Mouse (Mus musculus): Measurements from ENCODE around the gene Immt. TPM values are rescaled to one million over a fixed set of nuclear protein-coding genes. Genes with fewer than 3 reads are reported as not detected.

Immt gene
- polyA plus RNA-seq, 1 experiment, result 20.9 TPM

DNA sequence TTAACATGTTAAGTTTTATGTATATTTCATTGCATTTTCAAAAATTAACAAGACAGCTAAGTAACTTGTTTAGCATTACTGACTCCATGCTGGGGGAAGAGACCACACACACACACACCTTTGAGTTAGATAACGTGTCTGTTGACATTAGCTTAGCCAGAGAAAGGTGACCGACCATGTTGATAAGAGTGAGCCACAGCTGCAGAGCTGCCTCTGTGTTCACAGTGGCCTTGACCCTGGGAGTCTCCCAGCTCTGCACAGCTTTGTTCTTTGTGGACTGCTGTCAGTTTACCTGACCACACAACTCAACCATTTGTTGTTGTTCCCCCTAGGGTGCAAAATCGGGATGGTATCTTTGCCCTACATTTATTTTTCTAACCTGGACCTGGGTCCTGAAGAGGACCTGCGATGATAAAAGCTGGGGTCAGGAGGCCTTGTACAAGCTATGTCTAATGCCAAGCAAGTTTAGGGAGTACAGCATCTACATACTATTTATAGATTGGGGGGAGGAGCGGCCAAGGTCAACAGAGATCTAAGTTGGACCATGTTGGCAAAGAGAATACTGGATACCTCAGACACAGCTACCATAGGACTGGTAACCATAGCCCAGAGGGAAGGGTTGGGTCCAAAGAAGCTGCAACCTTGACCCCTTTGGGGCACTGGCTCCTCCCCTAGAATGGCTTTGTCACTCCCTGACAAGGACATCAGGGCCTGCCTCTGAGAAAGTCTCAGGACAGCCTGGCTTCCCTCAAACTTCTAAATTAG, 80.7 kb downstream of the Immt start:
- no peak for TF ChIP-seq GATA1 (IDR thresholded peaks at IDR 0.05; ENCODE audit: low read length)

DNA sequence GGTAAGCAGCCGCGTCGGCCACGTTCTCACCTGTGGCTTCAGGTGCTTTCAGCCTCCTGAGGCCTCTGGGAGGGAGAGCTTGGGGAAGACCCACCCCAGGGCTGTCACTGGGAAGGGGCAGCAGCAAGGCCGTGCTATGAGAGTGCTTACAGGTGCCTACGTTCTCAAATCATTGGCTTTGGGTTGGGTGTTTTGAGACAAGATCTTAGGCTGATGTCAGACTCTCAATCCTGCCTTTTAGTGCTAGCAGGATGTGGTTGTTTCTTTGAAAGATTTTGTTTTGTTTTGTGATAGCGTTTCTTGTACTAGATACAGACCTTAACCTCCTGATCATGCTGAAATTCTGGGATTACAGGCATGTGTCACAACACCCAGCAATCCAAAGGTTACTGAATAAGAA, 89.6 kb downstream of the Immt start:
- TF ChIP-seq GATA1 (IDR thresholded peaks at IDR 0.05; ENCODE audit: low read length), result no peak

Other genes with a start within 250 kb of the Immt start
- gene Kdm3a, start 198.3 kb upstream of the Immt start, polyA plus RNA-seq (2012), result 9.2 and 9.6 TPM in 2 replicates
- not detected in 2 replicates for gene Reep1, start 123.8 kb upstream of the Immt start, polyA plus RNA-seq (2012)
- 0.70 and 1.1 TPM in 2 replicates for gene Mrpl35, start 4.4 kb upstream of the Immt start, polyA plus RNA-seq (2012)
- 4.2 TPM in 2 replicates for gene Ptcd3, start 77.4 kb downstream of the Immt start, polyA plus RNA-seq (2012)
- gene Polr1a, start 77.7 kb downstream of the Immt start, polyA plus RNA-seq (2012), result 26.1 and 39.8 TPM in 2 replicates

Data from G1E-ER4 (cell line).